Mouse (Mus musculus) layer of hippocampus, adult 6 months (tissue): ENCODE measurements around the gene Ears2. TPM values are rescaled to one million over a fixed set of nuclear protein-coding genes. Genes with fewer than 3 reads are reported as not detected.

Experiments
- long read RNA-seq, 2 experiments: library from polyadenylated mRNA; unstranded; transcript quantifications; one replicate each; pipeline ENCODE4 v2.0.0; 2019 to 2020
- polyA plus RNA-seq: library from polyadenylated mRNA; unstranded; fragments of <200 nt; fragmentation: Nextera tagmentation; gene quantifications from 2 replicates; pipeline ENCODE4 v1.2.3, GENCODE M21; 2021

Gene Ears2
- 6.9 and 7.5 TPM in 2 replicates for polyA plus RNA-seq
- long read RNA-seq, experiment 1, transcript Ears2-201 (9 exons, 2,046 nt), result major isoform, 13 of 21 reads
- long read RNA-seq, experiment 1, partial matches to known transcripts, result 2 of 21 reads
- long read RNA-seq, experiment 1, other reads (novel, unspliced or antisense), result 6 of 21 reads
- long read RNA-seq, experiment 2, transcript Ears2-201 (9 exons, 2,046 nt), result major isoform, 42 of 63 reads
- long read RNA-seq, experiment 2, partial matches to known transcripts, result 11 of 63 reads
- long read RNA-seq, experiment 2, other reads (novel, unspliced or antisense), result 8 of 63 reads

DNA sequence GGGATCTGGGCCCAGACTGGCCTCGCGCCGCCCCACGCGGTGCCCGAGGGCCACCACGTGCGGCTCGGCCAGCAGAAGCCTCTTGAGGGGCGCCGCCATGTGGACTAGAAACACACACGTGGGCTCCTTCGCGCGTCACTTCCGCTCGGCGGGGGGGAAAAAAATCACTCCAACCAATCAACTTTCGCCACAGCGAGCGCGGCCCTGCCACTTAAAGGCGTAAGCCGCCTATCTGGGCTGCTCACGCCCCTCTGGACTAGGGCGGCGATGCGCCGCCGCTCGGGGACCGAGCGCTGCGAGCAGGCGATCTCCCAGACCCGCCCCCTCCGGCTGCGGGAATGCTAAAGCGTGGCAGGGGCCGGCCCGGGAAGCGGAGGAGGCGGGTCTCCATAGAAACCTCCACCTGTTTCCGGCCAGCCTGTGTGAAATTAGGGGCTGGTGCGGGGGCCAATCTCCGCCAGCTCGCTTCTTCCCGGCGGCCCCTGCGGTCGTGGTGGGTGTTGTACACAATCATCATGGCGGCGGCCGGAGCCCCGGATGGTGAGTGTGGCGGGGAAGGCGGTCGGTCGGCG is at the start of gene Ears2, which contains the start of gene Ubfd1:
Gene Ears2, minus strand, starts transcription at position 319 of the 572 bp plus-strand sequence.
Gene Ubfd1, plus strand, starts transcription at position 231 of the 572 bp plus-strand sequence.

GRCm38 (mm10) chr7:122101747-122102244 is 34.7 kb upstream of the Ears2 start, which contains the start of gene Ndufab1:
Ndufab1 (minus strand) TSS chr7:122101886.

GRCm38 (mm10) chr7:122020667-122021354 is 46.3 kb downstream of the Ears2 start, which contains the start of gene Gga2:
Gga2 (minus strand) TSS chr7:122021222.

Other genes starting within 250 kb of the Ears2 start
- gene Scnn1b, start 202.2 kb downstream of the Ears2 start, polyA plus RNA-seq, result 0.09 TPM in 1 of 2 replicates, not detected in the other
- 34.2 and 36.4 TPM in 2 replicates for gene Cog7, start 85.6 kb downstream of the Ears2 start, polyA plus RNA-seq
- gene Gga2, start 46.0 kb downstream of the Ears2 start, polyA plus RNA-seq, result 16.3 and 19.1 TPM in 2 replicates
- 22.2 and 23.9 TPM in 2 replicates for gene Ubfd1, start 88 bp downstream of the Ears2 start, polyA plus RNA-seq
- 1,091 and 1,093 TPM in 2 replicates for gene Ndufab1, start 34.6 kb upstream of the Ears2 start, polyA plus RNA-seq
- 0.40 and 0.46 TPM in 2 replicates for gene Palb2, start 65.7 kb upstream of the Ears2 start, polyA plus RNA-seq
- gene Dctn5, start 65.8 kb upstream of the Ears2 start, polyA plus RNA-seq, result 134 and 181 TPM in 2 replicates
- 0.16 and 0.38 TPM in 2 replicates for gene Plk1, start 92.2 kb upstream of the Ears2 start, polyA plus RNA-seq
- 0.06 TPM in 1 of 2 replicates, not detected in the other for gene Ern2, start 118.9 kb upstream of the Ears2 start, polyA plus RNA-seq
- gene Chp2, start 152.2 kb upstream of the Ears2 start, polyA plus RNA-seq, result 0.36 and 0.38 TPM in 2 replicates
- 143 and 148 TPM in 2 replicates for gene Prkcb, start 221.5 kb upstream of the Ears2 start, polyA plus RNA-seq